Mouse (Mus musculus) thymus, postnatal 14 days (tissue): Measurements from ENCODE around the gene Uba7.

ENCODE experiments used
- DNase-seq: peaks from one replicate; pipeline ENCODE4 v3.0.0; 2021

Uba7 gene

GRCm38 (mm10) chr9:107962916-107963315 lies 12.4 kb upstream of the Uba7 start:
- DNase-seq, result no peak

DNA sequence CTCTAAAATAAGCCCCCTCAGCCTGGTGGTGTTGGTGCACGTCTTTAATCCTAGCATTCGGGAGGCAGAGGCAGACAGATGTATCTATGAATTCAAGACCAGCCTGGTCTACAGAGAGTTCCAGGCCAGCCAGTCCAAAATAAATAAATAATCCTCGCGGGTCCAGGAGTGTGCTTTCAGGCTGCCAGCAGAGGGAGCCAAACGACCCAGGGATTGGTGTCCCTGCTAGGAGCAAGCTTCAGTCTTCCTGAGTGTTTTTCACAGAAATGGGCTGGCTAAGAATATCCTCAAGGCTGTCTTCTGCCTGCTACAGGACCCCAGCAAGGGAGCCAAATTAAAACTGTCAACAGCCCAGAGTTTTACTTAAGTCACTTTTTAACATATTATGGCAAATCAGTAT lies 11.6 kb upstream of the Uba7 start:
- DNase-seq, result peak; percentile 82

DNA sequence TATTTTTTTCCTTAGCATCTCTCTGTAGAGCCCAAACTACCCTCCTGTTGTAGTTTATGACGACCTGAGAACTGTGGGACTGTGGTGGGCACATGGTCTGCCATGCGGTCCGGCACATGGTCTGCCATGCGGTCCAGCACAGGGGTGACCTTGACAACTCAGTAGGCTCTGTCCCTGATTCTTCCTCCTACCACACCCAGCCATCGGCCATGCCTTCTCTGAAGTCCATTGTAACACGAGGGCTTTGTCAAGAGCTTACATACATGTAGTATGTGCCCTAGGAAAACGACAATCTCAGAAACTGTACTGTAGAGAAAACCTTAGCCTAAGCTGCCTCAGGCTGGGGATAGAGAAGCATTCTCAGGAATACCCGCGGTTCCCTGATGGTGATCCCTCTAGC lies 10.6 kb upstream of the Uba7 start:
- DNase-seq, result no peak

DNA sequence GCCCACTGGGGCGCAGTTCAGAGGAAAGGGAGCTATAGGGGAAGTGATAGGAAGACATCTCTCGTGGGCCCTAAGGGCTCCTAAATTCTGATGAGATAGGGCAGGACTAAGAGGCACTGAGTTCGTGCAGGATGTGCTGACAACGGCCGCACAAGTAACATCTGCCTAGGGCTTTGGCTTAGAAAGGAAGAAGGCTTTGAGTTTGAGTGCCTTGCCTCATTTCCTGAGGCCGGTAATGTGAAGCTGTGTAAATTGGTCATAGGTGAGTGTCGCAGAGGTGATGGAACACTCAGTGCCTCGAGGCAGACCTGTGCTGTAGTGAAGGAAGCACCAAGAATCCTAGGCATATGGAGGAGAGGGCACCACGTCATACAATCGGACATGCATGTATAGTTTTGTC lies 8.6 kb upstream of the Uba7 start:
- DNase-seq, result no peak

- no peak for DNase-seq
Observed at GRCm38 (mm10) chr9:107967437-107967836, 7.9 kb upstream of the Uba7 start.

DNA sequence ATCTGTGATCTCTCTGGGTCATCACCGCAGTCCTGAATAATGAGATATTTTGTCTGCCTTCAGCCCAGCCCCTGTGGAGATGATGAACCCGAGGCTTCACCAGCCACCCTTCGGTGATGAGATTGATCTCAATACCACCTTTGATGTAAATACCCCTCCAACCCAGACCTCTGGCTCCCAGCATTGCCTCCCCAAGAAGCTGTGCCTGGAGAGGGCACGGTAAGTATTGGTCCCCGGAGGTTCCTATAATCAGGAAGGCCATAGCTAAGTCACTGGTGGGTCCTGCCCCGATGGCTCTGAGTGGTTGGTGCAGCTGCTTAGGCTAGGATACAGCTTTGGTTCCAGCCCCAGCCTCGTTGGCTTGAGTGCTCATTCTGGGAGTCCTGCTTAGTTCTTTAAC lies 6.8 kb upstream of the Uba7 start:
- DNase-seq, result no peak

- no peak for DNase-seq
Observed at GRCm38 (mm10) chr9:107970311-107970710, 5.0 kb upstream of the Uba7 start.

DNA sequence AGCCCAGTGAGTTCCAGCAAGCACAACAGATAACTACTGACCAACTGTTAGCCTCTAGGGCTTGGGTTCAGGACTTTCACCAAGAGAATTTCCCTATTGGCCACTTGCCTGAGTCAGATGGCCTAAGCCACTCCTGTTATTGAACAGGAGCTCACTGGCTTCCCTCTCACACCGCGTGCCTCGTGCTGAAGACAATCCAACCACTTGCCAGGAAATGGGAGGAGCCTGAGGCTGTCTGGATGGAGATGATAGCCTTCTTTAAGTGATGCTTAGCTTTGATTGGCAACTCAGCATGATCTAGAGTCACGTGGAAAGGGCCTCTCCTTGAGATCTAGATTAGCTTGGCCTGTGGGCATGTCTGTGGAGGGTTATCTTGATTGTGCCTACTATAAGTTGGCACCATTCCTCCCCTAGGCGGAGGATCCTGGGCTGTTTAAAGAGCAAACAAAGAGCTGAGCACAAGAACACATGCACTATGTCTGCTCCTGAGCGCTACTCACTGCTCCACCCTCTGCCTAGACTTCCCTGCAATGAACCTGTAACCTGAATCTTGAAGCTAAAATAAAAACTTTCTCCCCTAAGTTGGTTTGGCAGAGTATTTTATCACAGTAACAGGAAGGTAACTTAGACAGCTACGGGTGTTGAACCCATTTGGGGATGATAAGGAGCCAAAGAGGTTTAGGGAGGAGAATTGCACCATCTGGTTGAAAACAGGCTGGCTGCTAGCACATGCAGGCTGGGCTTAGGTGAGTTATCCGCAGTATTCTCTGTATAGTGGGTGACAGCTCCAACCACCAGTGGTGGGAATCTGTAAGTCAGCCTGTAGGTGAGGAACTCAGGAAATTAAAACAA lies 3.4 kb upstream of the Uba7 start:
- DNase-seq, result no peak

GRCm38 (mm10) chr9:107974491-107975171 lies 674 bp upstream of the Uba7 start:
- no peak for DNase-seq

GRCm38 (mm10) chr9:107978815-107979214 lies 3.5 kb downstream of the Uba7 start:
- no peak for DNase-seq

DNA sequence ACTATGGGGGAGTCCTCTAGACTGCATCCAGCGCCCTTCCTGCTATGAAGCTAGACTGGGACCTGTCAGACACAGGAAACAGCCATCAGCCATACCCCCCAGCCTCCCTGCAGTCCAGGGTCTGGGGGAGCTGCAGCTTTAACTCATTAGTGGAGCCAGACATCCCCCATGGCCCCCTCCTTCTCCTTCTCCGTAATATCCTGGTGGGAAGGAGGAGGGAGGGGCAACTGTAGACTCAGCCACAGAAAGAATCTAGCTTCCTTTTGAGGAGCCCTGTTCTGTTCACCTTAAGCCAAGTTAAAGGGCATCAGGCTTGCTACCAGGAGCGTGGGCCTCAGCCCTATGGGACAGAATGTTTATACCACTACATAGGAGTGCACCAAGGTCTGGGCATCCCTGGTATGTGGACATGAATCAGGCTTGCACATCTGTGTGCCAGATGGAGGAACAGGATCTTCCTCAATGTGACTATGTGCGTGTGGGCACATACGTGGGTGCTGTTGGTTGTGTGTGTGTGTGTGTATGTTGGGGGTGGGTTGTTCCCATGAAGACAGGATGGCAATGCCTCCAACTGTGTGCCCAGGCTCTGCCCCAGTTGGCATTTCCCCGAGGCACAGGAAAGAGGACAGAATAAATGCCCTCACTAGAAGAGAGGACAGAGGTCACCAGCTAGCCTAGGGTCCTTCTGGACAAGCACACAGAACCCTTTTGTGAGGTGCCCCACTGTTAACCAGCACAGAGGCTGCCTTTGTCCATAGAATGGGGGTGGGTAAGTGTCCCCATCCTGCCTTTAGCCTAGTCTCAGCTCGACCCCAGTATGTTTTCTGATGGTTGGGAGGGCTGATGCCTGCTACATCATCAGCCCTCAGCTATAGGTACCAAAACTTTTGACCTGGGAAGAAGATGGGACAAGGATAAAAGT lies 6.6 kb downstream of the Uba7 start:
- DNase-seq, result no peak

- DNase-seq, result peak; percentile 81
Observed at GRCm38 (mm10) chr9:107982681-107983346, 7.5 kb downstream of the Uba7 start, which contains the start of gene Gm20661. Gene Gm20661, plus strand, starts transcription at chr9:107983058.

- DNase-seq, result peak; percentile 57
Observed at GRCm38 (mm10) chr9:107983421-107983890, 8.2 kb downstream of the Uba7 start.

- DNase-seq, result no peak
Observed at GRCm38 (mm10) chr9:107984052-107984753, 8.9 kb downstream of the Uba7 start.

DNA sequence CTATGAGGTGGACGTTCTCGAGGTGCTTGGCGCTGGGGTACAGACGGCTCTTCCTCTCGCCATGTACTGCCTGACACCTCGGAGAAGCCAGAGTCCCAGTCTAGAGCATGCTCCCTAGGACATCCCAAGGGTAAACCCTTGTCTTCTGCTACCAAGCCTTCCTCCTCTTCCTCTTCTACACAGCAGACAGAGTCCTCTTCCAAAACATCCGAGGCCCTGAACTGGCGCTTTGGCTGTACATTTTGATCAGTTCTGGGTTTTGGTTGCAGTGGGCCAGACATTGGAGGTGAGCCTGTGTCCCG lies 9.4 kb downstream of the Uba7 start:
- no peak for DNase-seq

- peak; percentile 96 for DNase-seq
Observed at GRCm38 (mm10) chr9:107985131-107986119, 10.1 kb downstream of the Uba7 start, which contains the start of gene Inka1. Gene Inka1, minus strand, starts transcription at chr9:107985879.

DNA sequence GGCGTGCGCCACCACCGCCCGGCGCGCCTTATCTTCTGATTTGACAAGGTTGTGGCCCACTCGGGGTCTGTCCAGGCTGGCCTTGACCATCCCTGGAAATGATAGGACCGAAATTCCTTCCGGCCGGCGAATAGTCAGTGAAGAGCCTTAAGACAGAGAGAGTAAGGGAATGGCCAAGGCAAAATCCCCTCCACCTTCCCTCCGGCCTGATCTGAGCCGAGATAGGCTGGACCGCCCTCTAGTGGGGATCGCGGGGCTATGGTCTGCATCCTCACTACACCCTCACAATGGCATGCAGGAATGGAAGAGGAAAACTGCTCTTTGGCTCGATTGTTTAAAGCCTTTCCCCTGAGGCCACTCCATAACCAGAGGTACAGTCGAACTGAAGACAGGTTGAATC lies 11.1 kb downstream of the Uba7 start:
- peak; percentile 84 for DNase-seq

- no peak for DNase-seq
Observed at GRCm38 (mm10) chr9:107987950-107988349, 12.6 kb downstream of the Uba7 start.

- no peak for DNase-seq
Observed at GRCm38 (mm10) chr9:107992197-107992596, 16.9 kb downstream of the Uba7 start, which contains the start of gene Cdhr4. Gene Cdhr4, plus strand, starts transcription at chr9:107992497.

- peak; percentile 59 for DNase-seq
Observed at GRCm38 (mm10) chr9:107993013-107993412, 17.7 kb downstream of the Uba7 start.

DNA sequence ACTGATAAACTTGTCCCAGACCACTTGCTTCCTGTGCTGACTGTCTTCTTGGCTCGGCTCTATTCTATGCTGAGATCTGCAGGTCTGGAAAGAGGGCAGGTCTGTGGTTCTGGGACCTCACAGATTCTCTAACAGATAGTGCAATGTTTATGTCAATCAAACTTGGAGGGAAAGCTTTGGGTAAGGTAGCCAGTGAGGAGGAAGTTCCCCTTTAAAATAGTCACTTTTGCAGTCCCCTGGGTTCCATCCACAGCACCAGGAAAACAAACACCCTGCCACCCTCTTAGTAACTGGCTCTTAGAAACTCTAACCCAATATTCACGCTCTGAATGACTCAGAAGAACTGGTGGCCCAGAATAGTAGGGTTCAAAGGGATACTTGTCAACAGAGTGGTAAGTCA lies 19.2 kb downstream of the Uba7 start:
- no peak for DNase-seq
